Mouse (Mus musculus) ES-E14 (cell line): ENCODE data around the gene 1700012A03Rik. TPM values are rescaled to one million over a fixed set of nuclear protein-coding genes. Genes with fewer than 3 reads are reported as not detected.

Source experiments
- DNase-seq: peaks from one replicate; pipeline ENCODE4 v3.0.0-alpha.2; 2013; ENCODE audit warnings: low read depth, low spot score
- H3K27ac ChIP-seq: 2 replicates; pipeline ENCODE4 v1.5.1; 2012; ENCODE audit warnings: low read depth, mild to moderate bottlenecking, low read length, moderate library complexity, mixed read lengths; ENCODE audit not compliant: poor library complexity, insufficient read depth, severe bottlenecking
- H3K36me3 ChIP-seq: 2 replicates; pipeline ENCODE4 v1.6.1; 2012; ENCODE audit warnings: mild to moderate bottlenecking, low read length, moderate library complexity, mixed read lengths; ENCODE audit not compliant: control insufficient read depth, poor library complexity, insufficient read depth, severe bottlenecking
- H3K4me1 ChIP-seq, 2 experiments: fragments of 150-350 bp in 1 of 2; sonication (generic) in 1 of 2; 2 replicates each; pipeline ENCODE4 v1.6.1; 2012; ENCODE audit warnings: low read length in 2 of 2, mild to moderate bottlenecking in 1 of 2, mixed read lengths in 1 of 2; ENCODE audit not compliant: control insufficient read depth in 2 of 2, insufficient read depth in 2 of 2, poor library complexity in 1 of 2
- H3K4me3 ChIP-seq, 2 experiments: fragments of 150-350 bp in 1 of 2; sonication (generic) in 1 of 2; 2 replicates each; pipeline ENCODE4 v1.5.1; 2012; ENCODE audit warnings: low read length in 2 of 2, low read depth in 1 of 2, mild to moderate bottlenecking in 1 of 2, mixed read lengths in 1 of 2; ENCODE audit not compliant: insufficient read depth in 1 of 2, poor library complexity in 1 of 2, severe bottlenecking in 1 of 2
- H3K9ac ChIP-seq: 2 replicates; pipeline ENCODE4 v1.6.1; 2012; ENCODE audit warnings: low read depth, mild to moderate bottlenecking, low read length, mixed read lengths; ENCODE audit not compliant: poor library complexity, insufficient read depth, severe bottlenecking
- H3K9me3 ChIP-seq: fragments of 150-350 bp; sonication (generic); 2 replicates; pipeline ENCODE4 v1.6.1; 2012; ENCODE audit warnings: low read depth, mild to moderate bottlenecking, low read length; ENCODE audit not compliant: control insufficient read depth, insufficient read depth
- CHD2 ChIP-seq: IDR thresholded peaks from 2 replicates; pipeline ENCODE4 v1.6.1; 2014; ENCODE audit warnings: mild to moderate bottlenecking, low read depth, low read length, inconsistent platforms
- HCFC1 ChIP-seq: IDR thresholded peaks from 2 replicates; pipeline ENCODE4 v1.6.1; 2012; ENCODE audit warnings: low read length, inconsistent platforms, borderline replicate concordance; ENCODE audit not compliant: insufficient read depth
- MAFK ChIP-seq: IDR thresholded peaks from 2 replicates; pipeline ENCODE4 v1.6.1; 2014; ENCODE audit warnings: mild to moderate bottlenecking, low read depth, low read length, inconsistent platforms; ENCODE audit not compliant: insufficient read depth
- ZC3H11A ChIP-seq: IDR thresholded peaks from 2 replicates; pipeline ENCODE4 v1.6.1; 2012; ENCODE audit warnings: low read depth, mild to moderate bottlenecking, inconsistent platforms, low read length, borderline replicate concordance
- ZNF384 ChIP-seq: IDR thresholded peaks from 2 replicates; pipeline ENCODE4 v1.6.1; 2012; ENCODE audit warnings: low read depth, low read length, inconsistent platforms
- in situ Hi-C, 2 experiments: fragments of 600-800 bp; cut with MboI; formaldehyde crosslinking; loops; one replicate each; pipeline ENCODE4 v1.15.1; 2025; ENCODE audit warnings: low sequenced_read_pairs in 2 of 2, inconsistent platforms in 1 of 2; ENCODE audit not compliant: unreplicated experiment in 2 of 2
- total RNA-seq: library from RNA; depleted of rRNA; stranded (reverse); fragments of 300-350 nt; gene quantifications from 2 replicates; pipeline ENCODE4 v1.2.3, GENCODE M21; 2012

1700012A03Rik gene
- total RNA-seq, 1 experiment: not detected

DNA sequence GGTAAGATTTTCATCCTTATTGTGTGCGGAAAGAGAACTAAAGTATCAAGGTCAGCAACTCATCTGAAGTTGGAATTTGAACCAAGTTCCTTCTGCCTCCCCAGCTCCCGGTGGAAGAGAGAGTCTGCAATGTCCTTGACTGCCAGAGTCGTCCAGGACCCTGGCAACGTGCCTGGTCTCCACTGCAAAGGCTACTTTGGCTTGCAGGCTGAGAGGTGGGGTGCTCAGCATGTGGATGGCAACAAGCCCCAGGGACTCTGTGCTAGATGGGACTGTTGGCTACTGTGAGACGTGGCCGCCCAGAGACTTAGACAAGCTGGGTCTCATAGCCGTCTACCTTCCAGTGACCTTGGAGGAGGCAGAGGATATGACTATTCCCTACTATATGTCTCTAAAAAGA, 33.2 kb upstream of the 1700012A03Rik start:
- no peak for TF ChIP-seq ZC3H11A
- Histone ChIP-seq H3K9ac (no peak overlapping the region), H3K27ac (no peak overlapping the region), H3K4me3 (no peak overlapping the region), H3K4me1 (no peaks in the 10 kb centered on the region), H3K9me3 (no peaks in the 10 kb centered on the region), H3K36me3 (no peaks in the 10 kb centered on the region)
- DNase-seq: no peak
- in situ Hi-C loops: no loop called here

GRCm38 (mm10) chr6:32017406-32018104, 32.5 kb upstream of the 1700012A03Rik start:
- Histone ChIP-seq H3K4me1 (no peaks in the 10 kb centered on the region), H3K4me3 (no peak overlapping the region), H3K9ac (no peak overlapping the region), H3K9me3 (no peaks in the 10 kb centered on the region), H3K36me3 (no peaks in the 10 kb centered on the region), H3K27ac (no peak overlapping the region)
- TF ChIP-seq HCFC1 (no peak), MAFK (no peak), CHD2 (no peak), ZC3H11A (no peak), ZNF384 (no peak)
- no peak for DNase-seq
- in situ Hi-C loops: no loop called here

GRCm38 (mm10) chr6:32018105-32018446, 32.0 kb upstream of the 1700012A03Rik start:
- H3K9ac ChIP-seq: no peak overlapping the region
- H3K36me3 ChIP-seq: no peaks in the 10 kb centered on the region
- TF ChIP-seq MAFK (no peak), ZC3H11A (no peak)
- H3K27ac ChIP-seq: no peak overlapping the region
- no peaks in the 10 kb centered on the region for H3K4me1 ChIP-seq
- in situ Hi-C loops: no loop called here
- no peak for DNase-seq
- no peak overlapping the region for H3K4me3 ChIP-seq
- H3K9me3 ChIP-seq: no peaks in the 10 kb centered on the region

- no peak for DNase-seq
- Histone ChIP-seq H3K36me3 (no peaks in the 10 kb centered on the region), H3K4me3 (no peak overlapping the region), H3K27ac (no peak overlapping the region), H3K4me1 (no peaks in the 10 kb centered on the region), H3K9ac (no peak overlapping the region), H3K9me3 (no peaks in the 10 kb centered on the region)
- in situ Hi-C loops: no loop called here
- TF ChIP-seq ZNF384 (no peak), MAFK (no peak), HCFC1 (no peak), ZC3H11A (no peak), CHD2 (no peak)
Observed at GRCm38 (mm10) chr6:32021853-32022536, 28.1 kb upstream of the 1700012A03Rik start.

- Histone ChIP-seq H3K4me3 (no peak overlapping the region), H3K9me3 (no peaks in the 10 kb centered on the region), H3K4me1 (no peaks in the 10 kb centered on the region), H3K27ac (no peak overlapping the region), H3K36me3 (no peaks in the 10 kb centered on the region), H3K9ac (no peak overlapping the region)
- no peak for TF ChIP-seq MAFK
- no peak for TF ChIP-seq CHD2
- no peak for TF ChIP-seq HCFC1
- no peak for TF ChIP-seq ZNF384
- TF ChIP-seq ZC3H11A: no peak
- in situ Hi-C loops: no loop called here
- DNase-seq: no peak
Observed at GRCm38 (mm10) chr6:32022537-32022869, 27.5 kb upstream of the 1700012A03Rik start.
